Mouse (Mus musculus): ENCODE results near the gene Ubqln4. TPM values are rescaled to one million over a fixed set of nuclear protein-coding genes. Genes with fewer than 3 reads are reported as not detected.

Gene Ubqln4
- total RNA-seq, 2 experiments from 2014 or later = 5.7 to 7.9 TPM

GRCm38 (mm10) chr3:88523027-88523426, 30.5 kb upstream of the Ubqln4 start:
- no peak for ATAC-seq (replicated peaks; ENCODE audit: low FRiP score, poor library complexity, severe bottlenecking)

GRCm38 (mm10) chr3:88525021-88525420, 28.5 kb upstream of the Ubqln4 start:
- no peak for ATAC-seq (replicated peaks; ENCODE audit: low FRiP score, poor library complexity, severe bottlenecking)

GRCm38 (mm10) chr3:88526157-88527131, 27.1 kb upstream of the Ubqln4 start:
- peak; percentile 85 for ATAC-seq (replicated peaks; ENCODE audit: low FRiP score, poor library complexity, severe bottlenecking)

GRCm38 (mm10) chr3:88527565-88527964, 26.0 kb upstream of the Ubqln4 start:
- no peak for ATAC-seq (replicated peaks; ENCODE audit: low FRiP score, poor library complexity, severe bottlenecking)

GRCm38 (mm10) chr3:88528646-88529045, 24.9 kb upstream of the Ubqln4 start:
- ATAC-seq (replicated peaks; ENCODE audit: low FRiP score, poor library complexity, severe bottlenecking) = no peak

GRCm38 (mm10) chr3:88529204-88530000, 24.2 kb upstream of the Ubqln4 start:
- no peak for ATAC-seq (replicated peaks; ENCODE audit: low FRiP score, poor library complexity, severe bottlenecking)

GRCm38 (mm10) chr3:88530082-88530864, 23.3 kb upstream of the Ubqln4 start:
- ATAC-seq (replicated peaks; ENCODE audit: low FRiP score, poor library complexity, severe bottlenecking) = no peak

- ATAC-seq (replicated peaks; ENCODE audit: low FRiP score, poor library complexity, severe bottlenecking) = peak; percentile 38; the same call in 1 of the 2 replicates
These were observed 21.9 kb upstream of the Ubqln4 start for GRCm38 (mm10) chr3:88531348-88532298.

- no peak for ATAC-seq (replicated peaks; ENCODE audit: low FRiP score, poor library complexity, severe bottlenecking)
These were observed 21.3 kb upstream of the Ubqln4 start, which contains the start of gene Mex3a for GRCm38 (mm10) chr3:88532299-88532674. Mex3a (plus strand) TSS chr3:88532395.

GRCm38 (mm10) chr3:88532689-88533511, 20.7 kb upstream of the Ubqln4 start:
- no peak for ATAC-seq (replicated peaks; ENCODE audit: low FRiP score, poor library complexity, severe bottlenecking)

- ATAC-seq (replicated peaks; ENCODE audit: low FRiP score, poor library complexity, severe bottlenecking) = no peak
These were observed 19.9 kb upstream of the Ubqln4 start for GRCm38 (mm10) chr3:88533706-88534105.

GRCm38 (mm10) chr3:88535005-88535404, 18.6 kb upstream of the Ubqln4 start:
- ATAC-seq (replicated peaks; ENCODE audit: low FRiP score, poor library complexity, severe bottlenecking) = no peak

GRCm38 (mm10) chr3:88535527-88535926, 18.0 kb upstream of the Ubqln4 start:
- no peak for ATAC-seq (replicated peaks; ENCODE audit: low FRiP score, poor library complexity, severe bottlenecking)

GRCm38 (mm10) chr3:88536103-88536930, 17.2 kb upstream of the Ubqln4 start:
- ATAC-seq (replicated peaks; ENCODE audit: low FRiP score, poor library complexity, severe bottlenecking) = no peak

- no peak for ATAC-seq (replicated peaks; ENCODE audit: low FRiP score, poor library complexity, severe bottlenecking)
These were observed 16.4 kb upstream of the Ubqln4 start for GRCm38 (mm10) chr3:88537146-88537545.

GRCm38 (mm10) chr3:88538271-88539145, 15.1 kb upstream of the Ubqln4 start:
- no peak for ATAC-seq (replicated peaks; ENCODE audit: low FRiP score, poor library complexity, severe bottlenecking)

Data from erythroblast, adult 5-6 weeks (primary cell).